Mouse (Mus musculus) midbrain, embryonic 16.5 days (tissue): ENCODE results near the gene Olfr1396. TPM values are rescaled to one million over a fixed set of nuclear protein-coding genes. Genes with fewer than 3 reads are reported as not detected.

Source experiments
- ATAC-seq: fragments of 200-750 bp; cut with Nextera tagmentation; 2 replicates; pipeline ENCODE4 v1.8.0; 2017; ENCODE audit warnings: moderate TSS enrichment
- H3K27ac ChIP-seq: fragments of 300-500 bp; sonication (generic); 2 replicates; pipeline ENCODE4 v1.5.1; 2014; ENCODE audit warnings: mild to moderate bottlenecking, low read length, mixed read lengths
- H3K27me3 ChIP-seq: fragments of 300-500 bp; sonication (generic); 2 replicates; pipeline ENCODE4 v1.6.1; 2014; ENCODE audit warnings: low read depth, low read length, mixed read lengths; ENCODE audit not compliant: control insufficient read depth, insufficient read depth
- H3K36me3 ChIP-seq: fragments of 300-500 bp; sonication (generic); 2 replicates; pipeline ENCODE4 v1.6.1; 2014; ENCODE audit warnings: mild to moderate bottlenecking, low read length, moderate library complexity, mixed read lengths; ENCODE audit not compliant: control insufficient read depth, insufficient read depth
- H3K4me1 ChIP-seq: fragments of 300-500 bp; sonication (generic); 2 replicates; pipeline ENCODE4 v1.6.1; 2014; ENCODE audit warnings: mild to moderate bottlenecking, low read length, mixed read lengths; ENCODE audit not compliant: control insufficient read depth, insufficient read depth
- H3K4me2 ChIP-seq: fragments of 300-500 bp; sonication (generic); 2 replicates; pipeline ENCODE4 v1.6.1; 2014; ENCODE audit warnings: mild to moderate bottlenecking, low read length, mixed read lengths
- H3K4me3 ChIP-seq: fragments of 300-500 bp; sonication (generic); 2 replicates; pipeline ENCODE4 v1.5.1; 2014; ENCODE audit warnings: low read depth, mild to moderate bottlenecking, low read length, moderate library complexity, mixed read lengths
- H3K9ac ChIP-seq: fragments of 300-500 bp; sonication (generic); 2 replicates; pipeline ENCODE4 v1.6.1; 2014; ENCODE audit warnings: low read depth, low read length, mixed read lengths
- H3K9me3 ChIP-seq: fragments of 300-500 bp; sonication (generic); replicated peaks from 2 replicates; pipeline ENCODE4 v1.6.1; 2014; ENCODE audit warnings: mild to moderate bottlenecking, low read length, mixed read lengths; ENCODE audit not compliant: control insufficient read depth, poor library complexity, severe bottlenecking
- WGBS: fragments of 180-500 bp; shearing (Covaris S2); extraction: QIAGEN DNeasy Blood & Tissue Kit; methylation state at CpG from one replicate; pipeline ENCODE4 v1.1.7; 2014; 5-methylcytosine and 5-hydroxymethylcytosine counted together
- polyA plus RNA-seq: library from polyadenylated mRNA; unstranded; fragments of >200 nt; fragmentation: Nextera tagmentation; extraction: Ambion mirVana; gene quantifications from 2 replicates; pipeline ENCODE4 v1.2.1, GENCODE M21; 2015

Gene Olfr1396
- not detected in 2 replicates for polyA plus RNA-seq

GRCm38 (mm10) chr11:49114774-49115173, at the start of gene Olfr1396:
Olfr1396 (minus strand) TSS chr11:49114874.
- Histone ChIP-seq H3K9ac (no peak within 1 kb of the TSS), H3K27me3 (no peaks in the 10 kb centered on the region), H3K27ac (no peak within 1 kb of the TSS), H3K4me3 (no peak within 1 kb of the TSS), H3K4me2 (no peak within 1 kb of the TSS), H3K36me3 (no peaks in the 10 kb centered on the region), H3K4me1 (no peaks in the 10 kb centered on the region), H3K9me3 (no peaks in the 10 kb centered on the region)
- no peak for ATAC-seq

GRCm38 (mm10) chr11:49156821-49157814, 42.4 kb upstream of the Olfr1396 start:
- Histone ChIP-seq H3K4me3 (no peak overlapping the region), H3K9ac (no peak overlapping the region), H3K4me1 (no peaks in the 10 kb centered on the region), H3K9me3 (no peaks in the 10 kb centered on the region), H3K27me3 (no peaks in the 10 kb centered on the region), H3K4me2 (no peak overlapping the region), H3K27ac (no peak overlapping the region), H3K36me3 (no peaks in the 10 kb centered on the region)
- ATAC-seq = no peak
- WGBS = 92% methylated on average over 2 of the region's 2 CpGs

- H3K9ac ChIP-seq = no peak within 1 kb of the TSS
- H3K36me3 ChIP-seq = no peaks in the 10 kb centered on the region
- H3K4me3 ChIP-seq = no peak within 1 kb of the TSS
- no peaks in the 10 kb centered on the region for H3K27me3 ChIP-seq
- no peak within 1 kb of the TSS for H3K4me2 ChIP-seq
- 83% methylated on average over 1 of the region's 1 CpGs for WGBS
- no peak for ATAC-seq
- H3K9me3 ChIP-seq = no peaks in the 10 kb centered on the region
- H3K27ac ChIP-seq = no peak within 1 kb of the TSS
- no peaks in the 10 kb centered on the region for H3K4me1 ChIP-seq
Measured at GRCm38 (mm10) chr11:49154077-49154476, 39.4 kb upstream of the Olfr1396 start, which contains the start of gene Olfr1394. Olfr1394 (plus strand) TSS chr11:49154377.

- Histone ChIP-seq H3K9ac (no peak within 1 kb of the TSS), H3K27ac (no peak within 1 kb of the TSS), H3K4me1 (no peaks in the 10 kb centered on the region), H3K27me3 (no peaks in the 10 kb centered on the region), H3K4me2 (no peak within 1 kb of the TSS), H3K4me3 (no peak within 1 kb of the TSS), H3K9me3 (no peaks in the 10 kb centered on the region), H3K36me3 (no peaks in the 10 kb centered on the region)
- WGBS = 94% methylated on average over 6 of the region's 6 CpGs
- no peak for ATAC-seq
Measured at GRCm38 (mm10) chr11:49141974-49142373, 27.3 kb upstream of the Olfr1396 start, which contains the start of gene Olfr1395. Olfr1395 (plus strand) TSS chr11:49142274.

GRCm38 (mm10) chr11:49124169-49124568, 9.5 kb upstream of the Olfr1396 start:
- H3K27ac ChIP-seq = no peak overlapping the region
- ATAC-seq = no peak
- no peaks in the 10 kb centered on the region for H3K9me3 ChIP-seq
- no peak overlapping the region for H3K4me3 ChIP-seq
- H3K27me3 ChIP-seq = no peaks in the 10 kb centered on the region
- H3K9ac ChIP-seq = no peak overlapping the region
- no peaks in the 10 kb centered on the region for H3K4me1 ChIP-seq
- no peak overlapping the region for H3K4me2 ChIP-seq
- WGBS = 84% methylated on average over 2 of the region's 2 CpGs
- no peaks in the 10 kb centered on the region for H3K36me3 ChIP-seq

- H3K4me2 ChIP-seq = no peak overlapping the region
- no peak overlapping the region for H3K4me3 ChIP-seq
- H3K9ac ChIP-seq = no peak overlapping the region
- H3K36me3 ChIP-seq = no peaks in the 10 kb centered on the region
- no peak for ATAC-seq
- H3K27ac ChIP-seq = no peak overlapping the region
- no peaks in the 10 kb centered on the region for H3K4me1 ChIP-seq
- H3K9me3 ChIP-seq = no peaks in the 10 kb centered on the region
- no peaks in the 10 kb centered on the region for H3K27me3 ChIP-seq
- WGBS = 90% methylated on average over 3 of the region's 3 CpGs
Measured at GRCm38 (mm10) chr11:49119635-49120034, 5.0 kb upstream of the Olfr1396 start.

GRCm38 (mm10) chr11:49114158-49114557, 516 bp downstream of the Olfr1396 start:
- Histone ChIP-seq H3K4me3 (no peak overlapping the region), H3K9me3 (no peaks in the 10 kb centered on the region), H3K27ac (no peak overlapping the region), H3K4me2 (no peak overlapping the region), H3K4me1 (no peaks in the 10 kb centered on the region), H3K9ac (no peak overlapping the region), H3K36me3 (no peaks in the 10 kb centered on the region), H3K27me3 (no peaks in the 10 kb centered on the region)
- no peak for ATAC-seq
- 90% methylated on average over 2 of the region's 2 CpGs for WGBS

- H3K36me3 ChIP-seq = no peaks in the 10 kb centered on the region
- no peak for ATAC-seq
- H3K4me2 ChIP-seq = no peak overlapping the region
- no peaks in the 10 kb centered on the region for H3K27me3 ChIP-seq
- 93% methylated on average over 6 of the region's 6 CpGs for WGBS
- H3K9ac ChIP-seq = no peak overlapping the region
- no peak overlapping the region for H3K27ac ChIP-seq
- no peaks in the 10 kb centered on the region for H3K4me1 ChIP-seq
- no peaks in the 10 kb centered on the region for H3K9me3 ChIP-seq
- no peak overlapping the region for H3K4me3 ChIP-seq
Measured at GRCm38 (mm10) chr11:49112624-49113219, 2.0 kb downstream of the Olfr1396 start.

- no peak for ATAC-seq
- 74% methylated on average over 1 of the region's 1 CpGs for WGBS
- Histone ChIP-seq H3K9ac (no peak overlapping the region), H3K27ac (no peak overlapping the region), H3K9me3 (no peaks in the 10 kb centered on the region), H3K4me3 (no peak overlapping the region), H3K27me3 (no peaks in the 10 kb centered on the region), H3K4me1 (no peaks in the 10 kb centered on the region), H3K36me3 (no peaks in the 10 kb centered on the region), H3K4me2 (no peak overlapping the region)
Measured at GRCm38 (mm10) chr11:49111000-49111399, 3.7 kb downstream of the Olfr1396 start.
